Mouse (Mus musculus) embryonic facial prominence, embryonic 14.5 days (tissue): ENCODE measurements around the gene Pelo. TPM values are rescaled to one million over a fixed set of nuclear protein-coding genes. Genes with fewer than 3 reads are reported as not detected.

Experiments
- ATAC-seq: fragments of 200-750 bp; cut with Nextera tagmentation; 2 replicates; pipeline ENCODE4 v1.8.0; 2017; ENCODE audit warnings: low read depth, moderate number of reproducible peaks, moderate TSS enrichment
- DNase-seq: peaks from one replicate; pipeline ENCODE4 v3.0.0-alpha.2; 2015; ENCODE audit warnings: low spot score
- H3K27ac ChIP-seq: fragments of 300-500 bp; sonication (generic); replicated peaks from 2 replicates; pipeline ENCODE4 v1.5.1; 2014; ENCODE audit warnings: low read depth, mild to moderate bottlenecking, low read length, moderate library complexity
- H3K27me3 ChIP-seq: fragments of 300-500 bp; sonication (generic); replicated peaks from 2 replicates; pipeline ENCODE4 v1.6.1; 2014; ENCODE audit warnings: low read length; ENCODE audit not compliant: control insufficient read depth, insufficient read depth
- H3K36me3 ChIP-seq: fragments of 300-500 bp; sonication (generic); 2 replicates; pipeline ENCODE4 v1.6.1; 2014; ENCODE audit warnings: low read length, mixed read lengths; ENCODE audit not compliant: control insufficient read depth, insufficient read depth
- H3K4me1 ChIP-seq: fragments of 300-500 bp; sonication (generic); 2 replicates; pipeline ENCODE4 v1.6.1; 2014; ENCODE audit warnings: antibody characterized with exemption, low read length; ENCODE audit not compliant: control insufficient read depth, insufficient read depth
- H3K4me2 ChIP-seq: fragments of 300-500 bp; sonication (generic); 2 replicates; pipeline ENCODE4 v1.6.1; 2014; ENCODE audit warnings: low read depth, mild to moderate bottlenecking, low read length, moderate library complexity, mixed read lengths
- H3K4me3 ChIP-seq: fragments of 300-500 bp; sonication (generic); 2 replicates; pipeline ENCODE4 v1.5.1; 2014; ENCODE audit warnings: low read depth, mild to moderate bottlenecking, low read length
- H3K9ac ChIP-seq: fragments of 300-500 bp; sonication (generic); 2 replicates; pipeline ENCODE4 v1.6.1; 2014; ENCODE audit warnings: low read depth, mild to moderate bottlenecking, low read length, moderate library complexity, mixed read lengths
- H3K9me3 ChIP-seq: fragments of 300-500 bp; sonication (generic); 2 replicates; pipeline ENCODE4 v1.6.1; 2016; ENCODE audit warnings: low read length; ENCODE audit not compliant: control insufficient read depth
- WGBS: fragments of 180-500 bp; shearing (Covaris S2); extraction: QIAGEN DNeasy Blood & Tissue Kit; methylation state at CpG from one replicate; pipeline ENCODE4 v1.1.7; 2014; 5-methylcytosine and 5-hydroxymethylcytosine counted together
- polyA plus RNA-seq: library from polyadenylated mRNA; unstranded; fragments of >200 nt; fragmentation: Nextera tagmentation; extraction: Ambion mirVana; gene quantifications from 2 replicates; pipeline ENCODE4 v1.2.1, GENCODE M21; 2014

The Pelo gene
- polyA plus RNA-seq, result 6.6 and 6.7 TPM in 2 replicates

DNA sequence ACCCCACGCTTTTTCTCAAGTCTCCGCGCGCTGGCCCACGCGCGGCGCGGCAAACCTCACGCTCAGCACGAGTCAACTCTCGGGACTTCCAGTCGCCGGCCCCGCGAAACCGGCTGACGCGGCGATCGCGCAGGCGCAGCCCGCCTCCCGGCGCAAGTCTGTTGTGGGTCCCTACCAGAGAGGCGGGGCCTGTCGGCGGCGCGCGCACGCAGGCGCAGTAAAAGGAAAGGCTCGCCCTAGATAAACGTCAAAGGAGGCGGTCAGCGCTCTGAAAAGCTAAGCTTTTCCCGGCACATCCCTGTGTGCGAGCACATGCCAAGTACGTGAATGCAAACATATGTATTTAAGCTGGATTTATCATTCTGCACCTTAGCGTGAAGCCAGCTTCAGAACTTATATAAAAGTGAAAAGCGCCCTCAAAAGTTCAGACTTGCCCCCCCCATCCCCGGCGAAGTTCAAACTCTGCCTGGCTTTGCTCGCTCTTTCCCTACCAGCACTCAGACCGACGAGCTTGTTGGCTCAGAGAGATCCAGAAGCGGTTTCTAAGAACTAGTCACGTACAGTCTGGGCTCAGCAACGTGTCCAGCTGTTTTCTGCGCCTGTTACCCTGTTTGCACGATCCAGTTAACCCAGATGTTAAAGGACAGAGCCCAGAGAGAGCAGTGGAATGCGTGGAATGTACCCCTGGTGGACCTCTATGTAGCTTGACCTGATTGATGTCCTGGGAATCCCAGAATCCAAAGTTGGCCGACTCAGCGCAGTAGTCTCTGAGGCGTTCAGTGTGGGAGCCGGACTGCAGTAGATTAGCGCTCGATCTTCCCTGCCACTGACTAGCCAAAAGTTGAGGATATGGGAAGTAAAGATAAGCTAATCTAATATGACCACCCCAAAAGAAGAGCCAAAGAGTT lies at the start of gene Pelo:
Pelo (minus strand) TSS at position 118 of the 908 bp plus-strand sequence.
- peaks cover 7% of the 10 kb centered on the region; the same call in 1 of the 2 replicates for H3K9me3 ChIP-seq
- H3K4me3 ChIP-seq, result peak within 1 kb of the TSS; percentile 65
- peaks cover 8% of the 10 kb centered on the region for H3K4me1 ChIP-seq
- under 1% methylated on average over 53 of the region's 60 CpGs for WGBS
- peaks cover 26% of the 10 kb centered on the region for H3K36me3 ChIP-seq
- H3K27me3 ChIP-seq, result no peaks in the 10 kb centered on the region
- peak within 1 kb of the TSS; percentile 91 for H3K27ac ChIP-seq
- peak within 1 kb of the TSS; percentile 82 for H3K4me2 ChIP-seq
- DNase-seq (peak; percentile 96), ATAC-seq (peak; percentile 96)
- H3K9ac ChIP-seq, result peak within 1 kb of the TSS; percentile 86

DNA sequence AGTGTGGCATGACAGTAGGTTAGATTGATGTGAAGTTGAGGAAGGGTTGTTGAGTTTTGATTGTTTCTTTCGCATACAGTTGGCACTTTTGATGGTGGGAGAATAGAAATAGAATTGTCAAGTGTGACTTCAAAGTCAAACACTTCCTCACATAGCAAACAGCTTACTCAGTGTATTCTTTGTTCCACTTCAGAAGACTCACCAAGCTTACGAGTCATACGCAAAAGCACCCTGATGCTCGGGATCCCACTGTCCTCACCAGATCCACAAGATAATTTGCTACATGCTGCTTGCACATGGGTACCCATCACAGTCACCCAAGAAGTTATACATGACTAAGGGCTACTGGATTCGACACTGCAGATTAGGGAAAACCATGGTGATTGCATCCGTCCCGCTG lies 48.5 kb upstream of the Pelo start:
- Histone ChIP-seq H3K27ac (no peak overlapping the region), H3K9me3 (no peaks in the 10 kb centered on the region), H3K27me3 (no peaks in the 10 kb centered on the region), H3K9ac (no peak overlapping the region), H3K4me3 (no peak overlapping the region), H3K36me3 (no peaks in the 10 kb centered on the region), H3K4me2 (no peak overlapping the region), H3K4me1 (0 out of 2 replicates have a peak, but pooled peaks cover 2% of the 10 kb centered on the region)
- WGBS, result 85% methylated on average over 7 of the region's 7 CpGs
- ATAC-seq (no peak), DNase-seq (no peak)

DNA sequence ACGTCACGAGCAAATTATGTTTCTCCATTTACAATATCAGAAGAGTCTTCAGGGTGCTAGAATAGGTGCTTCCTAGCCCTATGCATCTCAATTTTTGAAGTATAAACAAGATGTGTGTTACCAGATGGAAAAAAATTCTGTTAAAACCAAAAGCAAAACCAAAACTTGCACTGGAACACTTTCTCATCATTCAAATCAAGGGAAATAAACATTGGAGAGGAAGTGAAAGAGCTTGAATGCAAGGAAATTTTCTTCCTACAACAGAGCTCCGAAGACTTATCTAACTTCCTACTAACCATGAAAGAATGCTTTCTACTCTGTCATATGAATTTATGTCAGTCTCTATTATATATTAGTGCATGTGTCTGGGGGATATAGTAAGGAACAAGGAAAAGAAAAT lies 46.8 kb upstream of the Pelo start:
- H3K27me3 ChIP-seq, result no peaks in the 10 kb centered on the region
- H3K9me3 ChIP-seq, result no peaks in the 10 kb centered on the region
- H3K4me3 ChIP-seq, result no peak overlapping the region
- H3K4me2 ChIP-seq, result no peak overlapping the region
- H3K27ac ChIP-seq, result no peak overlapping the region
- H3K9ac ChIP-seq, result no peak overlapping the region
- H3K4me1 ChIP-seq, result 0 out of 2 replicates have a peak, but pooled peaks cover 2% of the 10 kb centered on the region
- DNase-seq, result no peak
- no peak for ATAC-seq
- H3K36me3 ChIP-seq, result no peaks in the 10 kb centered on the region
- WGBS, result 77% methylated on average over 3 of the region's 3 CpGs

DNA sequence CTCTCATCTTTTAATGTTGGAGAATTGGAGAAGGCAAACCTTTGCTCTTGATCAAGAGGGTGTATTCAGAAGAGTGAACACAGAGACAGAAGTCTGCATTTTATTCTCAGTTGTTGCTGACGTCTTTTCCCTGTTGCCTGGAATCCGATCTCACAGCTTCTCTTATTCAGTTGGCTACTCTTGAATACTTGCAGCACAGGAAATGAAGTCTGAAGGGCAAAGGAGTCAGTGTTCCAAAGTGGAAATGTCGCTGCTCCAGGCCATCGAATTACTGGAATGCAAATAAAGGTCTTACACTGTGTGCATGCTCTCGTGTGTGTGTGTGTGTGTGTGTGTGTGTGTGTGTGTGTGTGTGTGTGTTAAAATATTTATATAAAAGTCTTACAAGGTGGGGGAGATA lies 42.4 kb upstream of the Pelo start:
- 6% methylated on average over 5 of the region's 5 CpGs for WGBS
- DNase-seq (peak; percentile 55), ATAC-seq (no peak)
- Histone ChIP-seq H3K36me3 (no peaks in the 10 kb centered on the region), H3K9me3 (no peaks in the 10 kb centered on the region), H3K27me3 (no peaks in the 10 kb centered on the region), H3K4me2 (no peak overlapping the region), H3K4me1 (no peaks in the 10 kb centered on the region), H3K9ac (no peak overlapping the region), H3K27ac (no peak overlapping the region), H3K4me3 (no peak overlapping the region)

DNA sequence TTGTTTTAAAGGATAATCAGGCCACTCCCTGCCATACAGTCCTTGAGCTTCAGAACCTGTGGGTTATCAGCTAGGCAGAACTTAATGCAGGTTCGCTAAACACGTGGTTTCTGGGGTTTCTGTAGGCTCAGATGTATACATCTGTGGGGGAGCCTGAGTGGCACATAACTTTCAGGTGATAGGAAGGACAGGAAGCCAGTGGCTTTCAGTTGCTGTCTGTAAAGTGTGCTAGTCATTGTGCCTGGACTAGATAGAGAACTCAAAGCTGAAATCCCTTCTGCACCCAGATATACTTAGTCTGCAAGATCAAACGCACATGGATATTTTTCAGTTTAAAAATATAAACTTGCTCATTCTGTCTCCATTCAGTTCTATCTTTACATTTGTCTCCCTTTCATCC lies 41.4 kb upstream of the Pelo start:
- no peak for ATAC-seq
- Histone ChIP-seq H3K9me3 (no peaks in the 10 kb centered on the region), H3K4me1 (no peaks in the 10 kb centered on the region), H3K36me3 (no peaks in the 10 kb centered on the region), H3K27me3 (no peaks in the 10 kb centered on the region), H3K9ac (no peak overlapping the region), H3K4me2 (no peak overlapping the region), H3K27ac (no peak overlapping the region), H3K4me3 (no peak overlapping the region)
- DNase-seq, result no peak
- WGBS, result 61% methylated on average over 3 of the region's 3 CpGs

DNA sequence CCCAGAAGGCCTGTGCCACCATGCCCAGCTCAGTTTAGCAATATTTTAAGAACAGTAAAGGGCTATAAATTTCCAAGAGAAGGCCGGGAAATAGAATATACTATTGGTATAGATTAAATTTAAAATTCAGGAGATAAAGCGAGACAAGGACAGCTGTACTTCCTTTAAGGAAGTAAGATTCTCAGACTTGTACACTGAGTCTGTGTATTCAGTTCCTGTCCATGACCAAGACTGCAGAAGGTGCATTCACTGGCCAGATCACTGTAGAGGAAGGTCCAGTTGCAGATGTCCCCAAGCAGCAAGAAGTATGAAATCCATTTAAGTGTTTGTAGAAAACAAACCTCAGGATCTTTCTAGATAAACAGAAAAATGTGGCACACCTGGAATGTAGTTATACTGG lies 40.0 kb upstream of the Pelo start:
- no peak for ATAC-seq
- H3K4me2 ChIP-seq, result no peak overlapping the region
- no peak for DNase-seq
- no peak overlapping the region for H3K4me3 ChIP-seq
- no peaks in the 10 kb centered on the region for H3K9me3 ChIP-seq
- H3K9ac ChIP-seq, result no peak overlapping the region
- H3K36me3 ChIP-seq, result no peaks in the 10 kb centered on the region
- H3K27me3 ChIP-seq, result no peaks in the 10 kb centered on the region
- H3K27ac ChIP-seq, result no peak overlapping the region
- WGBS, result 87% methylated on average over 2 of the region's 2 CpGs
- no peaks in the 10 kb centered on the region for H3K4me1 ChIP-seq

DNA sequence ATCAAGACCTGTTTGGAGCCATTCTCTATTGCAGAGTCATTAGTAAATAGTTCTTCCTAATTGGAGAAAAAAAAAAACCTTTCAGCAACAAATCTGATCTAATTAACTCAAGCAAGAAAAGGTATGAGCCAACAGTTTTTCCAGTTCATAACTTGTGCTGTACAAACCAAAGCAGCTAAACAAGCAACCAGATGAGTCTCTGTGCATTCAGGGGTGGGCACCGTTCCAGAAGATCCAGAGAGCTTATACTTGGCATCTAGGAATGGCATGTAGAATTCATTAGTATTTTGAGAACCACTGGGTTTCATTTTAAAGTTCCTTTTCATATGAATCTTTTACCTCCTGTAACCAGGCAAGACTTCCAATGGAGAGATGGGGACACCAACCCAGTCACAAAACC lies 37.8 kb upstream of the Pelo start:
- Histone ChIP-seq H3K9me3 (no peaks in the 10 kb centered on the region), H3K36me3 (no peaks in the 10 kb centered on the region), H3K9ac (no peak overlapping the region), H3K27ac (no peak overlapping the region), H3K4me3 (no peak overlapping the region), H3K4me2 (no peak overlapping the region), H3K4me1 (no peaks in the 10 kb centered on the region), H3K27me3 (no peaks in the 10 kb centered on the region)
- 82% methylated on average over 1 of the region's 1 CpGs for WGBS
- ATAC-seq, result no peak
- peak; percentile 34 for DNase-seq

DNA sequence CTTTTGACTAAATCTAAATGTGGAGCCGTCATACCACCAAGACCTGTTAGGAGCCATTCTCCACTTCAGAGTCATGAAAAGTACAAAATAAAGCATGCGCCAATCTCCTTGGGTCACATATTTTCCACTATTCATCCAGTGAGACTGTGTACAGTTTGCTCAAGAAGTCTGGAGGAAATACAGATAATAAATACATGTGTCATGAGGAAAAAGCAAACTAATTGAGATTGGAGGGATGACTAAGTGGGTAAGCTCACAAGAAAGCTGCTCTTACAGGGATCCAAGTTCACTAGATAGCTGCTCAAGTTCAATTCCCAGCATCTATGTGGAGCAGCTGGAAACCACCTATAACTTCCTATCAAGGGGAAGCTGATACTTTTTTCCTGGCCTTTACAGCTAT lies 36.5 kb upstream of the Pelo start:
- Histone ChIP-seq H3K4me3 (no peak overlapping the region), H3K27me3 (no peaks in the 10 kb centered on the region), H3K4me2 (no peak overlapping the region), H3K9me3 (no peaks in the 10 kb centered on the region), H3K36me3 (no peaks in the 10 kb centered on the region), H3K4me1 (no peaks in the 10 kb centered on the region), H3K9ac (no peak overlapping the region), H3K27ac (no peak overlapping the region)
- no peak for ATAC-seq
- WGBS, result 97% methylated on average over 2 of the region's 2 CpGs
- no peak for DNase-seq

DNA sequence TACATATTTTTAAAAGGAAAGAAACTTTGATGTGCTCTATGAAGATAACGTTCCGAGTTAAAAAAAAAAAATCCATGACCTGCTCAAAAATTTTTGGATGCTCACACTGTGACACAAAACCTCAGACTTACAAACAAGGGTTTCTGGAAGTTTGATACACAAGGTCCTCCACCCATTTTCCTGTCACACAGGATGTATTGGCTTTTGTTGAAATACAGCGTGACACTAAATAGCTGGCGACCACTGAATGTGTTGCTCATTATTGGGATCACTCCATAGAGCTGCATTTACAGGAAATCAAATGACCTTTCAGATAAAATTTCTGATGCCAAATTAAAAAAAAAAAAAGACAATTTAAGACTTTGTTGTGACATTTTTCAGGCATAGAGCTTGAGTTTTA lies 35.1 kb upstream of the Pelo start:
- DNase-seq (no peak), ATAC-seq (no peak)
- Histone ChIP-seq H3K36me3 (no peaks in the 10 kb centered on the region), H3K4me1 (no peaks in the 10 kb centered on the region), H3K27ac (no peak overlapping the region), H3K9ac (no peak overlapping the region), H3K4me2 (no peak overlapping the region), H3K4me3 (no peak overlapping the region), H3K27me3 (no peaks in the 10 kb centered on the region), H3K9me3 (no peaks in the 10 kb centered on the region)
- 81% methylated on average over 4 of the region's 4 CpGs for WGBS
